Mouse (Mus musculus) lung, embryonic 14.5 days (tissue): ENCODE results near the gene Pld1. TPM values are rescaled to one million over a fixed set of nuclear protein-coding genes. Genes with fewer than 3 reads are reported as not detected.

ENCODE experiments used
- ATAC-seq: fragments of 200-750 bp; cut with Nextera tagmentation; 2 replicates; pipeline ENCODE4 v1.8.0; 2017; ENCODE audit warnings: mild to moderate bottlenecking, moderate TSS enrichment, moderate library complexity; ENCODE audit not compliant: insufficient read depth
- DNase-seq: peaks from one replicate; pipeline ENCODE4 v3.0.0-alpha.2; 2015
- H3K27ac ChIP-seq: fragments of 300-500 bp; sonication (generic); 2 replicates; pipeline ENCODE4 v1.5.1; 2014; ENCODE audit warnings: low read depth, mild to moderate bottlenecking, moderate library complexity
- H3K27me3 ChIP-seq: fragments of 300-500 bp; sonication (generic); 2 replicates; pipeline ENCODE4 v1.6.1; 2014; ENCODE audit warnings: low read length, control low read depth; ENCODE audit not compliant: insufficient read depth
- H3K36me3 ChIP-seq: fragments of 300-500 bp; sonication (generic); 2 replicates; pipeline ENCODE4 v1.6.1; 2014; ENCODE audit warnings: control low read depth; ENCODE audit not compliant: insufficient read depth
- H3K4me1 ChIP-seq: fragments of 300-500 bp; sonication (generic); 2 replicates; pipeline ENCODE4 v1.6.1; 2014; ENCODE audit warnings: antibody characterized with exemption, control low read depth; ENCODE audit not compliant: insufficient read depth
- H3K4me2 ChIP-seq: fragments of 300-500 bp; sonication (generic); 2 replicates; pipeline ENCODE4 v1.6.1; 2014; ENCODE audit warnings: mild to moderate bottlenecking
- H3K4me3 ChIP-seq: fragments of 300-500 bp; sonication (generic); 2 replicates; pipeline ENCODE4 v1.5.1; 2014; ENCODE audit warnings: low read depth, low read length
- H3K9ac ChIP-seq: fragments of 300-500 bp; sonication (generic); 2 replicates; pipeline ENCODE4 v1.6.1; 2014
- H3K9me3 ChIP-seq: fragments of 300-500 bp; sonication (generic); 2 replicates; pipeline ENCODE4 v1.6.1; 2016; ENCODE audit warnings: low read depth, low read length, control low read depth
- CTCF ChIP-seq: IDR thresholded peaks from 2 replicates; pipeline ENCODE4 v1.5.1; 2016; ENCODE audit warnings: antibody characterized with exemption, low read depth
- WGBS: fragments of 180-500 bp; shearing (Covaris S2); extraction: QIAGEN DNeasy Blood & Tissue Kit; methylation state at CpG from one replicate; pipeline ENCODE4 v1.1.7; 2014; 5-methylcytosine and 5-hydroxymethylcytosine counted together
- polyA plus RNA-seq: library from polyadenylated mRNA; unstranded; fragments of >200 nt; fragmentation: Nextera tagmentation; extraction: Ambion mirVana; gene quantifications from 2 replicates; pipeline ENCODE4 v1.2.1, GENCODE M21; 2014

The Pld1 gene
- polyA plus RNA-seq, 1 experiment from 2014 or later = 6.4 TPM

GRCm38 (mm10) chr3:27949175-27949872 lies 10.8 kb downstream of the Pld1 start:
- 72% methylated on average over 5 of the region's 5 CpGs for WGBS
- Histone ChIP-seq H3K4me1 (no peaks in the 10 kb centered on the region), H3K27me3 (no peaks in the 10 kb centered on the region), H3K9ac (no peak overlapping the region), H3K4me2 (no peak overlapping the region), H3K27ac (no peak overlapping the region), H3K36me3 (no peaks in the 10 kb centered on the region), H3K4me3 (no peak overlapping the region), H3K9me3 (no peaks in the 10 kb centered on the region)
- no peak for TF ChIP-seq CTCF
- DNase-seq = no peak
- no peak for ATAC-seq

GRCm38 (mm10) chr3:27949873-27950250 lies 11.4 kb downstream of the Pld1 start:
- TF ChIP-seq CTCF = no peak
- no peaks in the 10 kb centered on the region for H3K36me3 ChIP-seq
- H3K4me3 ChIP-seq = no peak overlapping the region
- no peak overlapping the region for H3K27ac ChIP-seq
- no peaks in the 10 kb centered on the region for H3K27me3 ChIP-seq
- no peaks in the 10 kb centered on the region for H3K9me3 ChIP-seq
- no peak overlapping the region for H3K4me2 ChIP-seq
- ATAC-seq (no peak), DNase-seq (no peak)
- H3K9ac ChIP-seq = no peak overlapping the region
- WGBS = 68% methylated on average over 6 of the region's 6 CpGs
- no peaks in the 10 kb centered on the region for H3K4me1 ChIP-seq

GRCm38 (mm10) chr3:27950726-27951125 lies 12.2 kb downstream of the Pld1 start:
- WGBS = 89% methylated on average over 2 of the region's 2 CpGs
- H3K4me2 ChIP-seq = no peak overlapping the region
- H3K27ac ChIP-seq = no peak overlapping the region
- DNase-seq (no peak), ATAC-seq (no peak)
- H3K36me3 ChIP-seq = no peaks in the 10 kb centered on the region
- no peak overlapping the region for H3K9ac ChIP-seq
- no peak for TF ChIP-seq CTCF
- no peak overlapping the region for H3K4me3 ChIP-seq
- no peaks in the 10 kb centered on the region for H3K27me3 ChIP-seq
- H3K4me1 ChIP-seq = no peaks in the 10 kb centered on the region
- no peaks in the 10 kb centered on the region for H3K9me3 ChIP-seq

GRCm38 (mm10) chr3:27951721-27952120 lies 13.2 kb downstream of the Pld1 start:
- ATAC-seq = no peak
- H3K27me3 ChIP-seq = no peaks in the 10 kb centered on the region
- TF ChIP-seq CTCF = no peak

GRCm38 (mm10) chr3:27956006-27956405 lies 17.5 kb downstream of the Pld1 start:
- H3K4me3 ChIP-seq = no peak overlapping the region
- WGBS = 77% methylated on average over 1 of the region's 1 CpGs
- ATAC-seq (no peak), DNase-seq (no peak)
- TF ChIP-seq CTCF = no peak
- H3K27ac ChIP-seq = no peak overlapping the region
- H3K4me1 ChIP-seq = no peaks in the 10 kb centered on the region
- no peaks in the 10 kb centered on the region for H3K9me3 ChIP-seq
- no peak overlapping the region for H3K4me2 ChIP-seq
- no peaks in the 10 kb centered on the region for H3K27me3 ChIP-seq
- H3K9ac ChIP-seq = no peak overlapping the region
- H3K36me3 ChIP-seq = no peaks in the 10 kb centered on the region

More at GRCm38 (mm10) chr3:27951721-27952120, 13.2 kb downstream of the Pld1 start:
- Histone ChIP-seq H3K36me3 (no peaks in the 10 kb centered on the region), H3K4me1 (no peaks in the 10 kb centered on the region), H3K4me2 (no peak overlapping the region), H3K9me3 (no peaks in the 10 kb centered on the region), H3K27ac (no peak overlapping the region), H3K9ac (no peak overlapping the region), H3K4me3 (no peak overlapping the region)
- no peak for DNase-seq
- 76% methylated on average over 4 of the region's 4 CpGs for WGBS

GRCm38 (mm10) chr3:27959221-27959620 lies 20.7 kb downstream of the Pld1 start:
- no peaks in the 10 kb centered on the region for H3K9me3 ChIP-seq
- H3K4me2 ChIP-seq = no peak overlapping the region
- no peaks in the 10 kb centered on the region for H3K4me1 ChIP-seq
- H3K4me3 ChIP-seq = no peak overlapping the region
- TF ChIP-seq CTCF = no peak
- no peaks in the 10 kb centered on the region for H3K36me3 ChIP-seq
- H3K27me3 ChIP-seq = no peaks in the 10 kb centered on the region
- WGBS = 79% methylated on average over 6 of the region's 6 CpGs
- DNase-seq (no peak), ATAC-seq (no peak)
- no peak overlapping the region for H3K27ac ChIP-seq
- no peak overlapping the region for H3K9ac ChIP-seq

- no peak overlapping the region for H3K27ac ChIP-seq
- no peak for TF ChIP-seq CTCF
- H3K9me3 ChIP-seq = no peaks in the 10 kb centered on the region
- no peak overlapping the region for H3K9ac ChIP-seq
- no peaks in the 10 kb centered on the region for H3K27me3 ChIP-seq
- DNase-seq (no peak), ATAC-seq (no peak)
- no peaks in the 10 kb centered on the region for H3K36me3 ChIP-seq
- H3K4me1 ChIP-seq = no peaks in the 10 kb centered on the region
- no peak overlapping the region for H3K4me3 ChIP-seq
- 79% methylated on average over 3 of the region's 3 CpGs for WGBS
- H3K4me2 ChIP-seq = no peak overlapping the region
These were observed 22.7 kb downstream of the Pld1 start for GRCm38 (mm10) chr3:27961162-27961561.
